Mouse (Mus musculus) midbrain, embryonic 14.5 days (tissue): Measurements from ENCODE around the gene Ccdc6. TPM values are rescaled to one million over a fixed set of nuclear protein-coding genes. Genes with fewer than 3 reads are reported as not detected.

Experiments
- polyA plus RNA-seq: library from polyadenylated mRNA; unstranded; fragments of >200 nt; fragmentation: Nextera tagmentation; extraction: Ambion mirVana; gene quantifications from 2 replicates; pipeline ENCODE4 v1.2.1, GENCODE M21; 2014

Ccdc6 gene
- polyA plus RNA-seq, 1 experiment from 2014 or later = 34.9 TPM

Other genes with a start within 250 kb of the Ccdc6 start
- not detected in 2 replicates for gene Mrln, start 107.5 kb downstream of the Ccdc6 start, polyA plus RNA-seq
- 0.81 and 1.1 TPM in 2 replicates for gene Slc16a9, start 148.0 kb downstream of the Ccdc6 start, polyA plus RNA-seq